Mouse (Mus musculus): ENCODE results near the gene Col6a6. TPM values are rescaled to one million over a fixed set of nuclear protein-coding genes. Genes with fewer than 3 reads are reported as not detected.
A peak's percentile ranks its signal among the peaks of the same experiment; 100 is the strongest.

Col6a6 gene
- total RNA-seq, 2 experiments from 2014 or later: 1.5 to 1.9 TPM

GRCm38 (mm10) chr9:105788203-105788602 lies 39.8 kb downstream of the Col6a6 start:
- DNase-seq: no peak
- no peak overlapping the region for H3K27ac ChIP-seq
- intact Hi-C loops (cut with DNase I): no loop called here
- no peak overlapping the region for H3K4me3 ChIP-seq
- no peak for TF ChIP-seq CTCF (IDR thresholded peaks at IDR 0.05)

GRCm38 (mm10) chr9:105787800-105788199 lies 40.2 kb downstream of the Col6a6 start:
- intact Hi-C loops (cut with DNase I): no loop called here
- no peak for TF ChIP-seq CTCF (IDR thresholded peaks at IDR 0.05)
- no peak overlapping the region for H3K4me3 ChIP-seq
- no peak overlapping the region for H3K27ac ChIP-seq
- DNase-seq: no peak

- no peak for TF ChIP-seq CTCF (IDR thresholded peaks at IDR 0.05)
- Histone ChIP-seq H3K4me3 (no peak overlapping the region), H3K27ac (no peak overlapping the region)
- intact Hi-C loops (cut with DNase I): no loop called here
- DNase-seq: no peak
Measured at GRCm38 (mm10) chr9:105784026-105784425, 43.9 kb downstream of the Col6a6 start.

- DNase-seq: no peak
- Histone ChIP-seq H3K4me3 (no peak overlapping the region), H3K27ac (no peak overlapping the region)
- TF ChIP-seq CTCF (IDR thresholded peaks at IDR 0.05): no peak
- intact Hi-C loops (cut with DNase I): no loop called here
Measured at GRCm38 (mm10) chr9:105780696-105781095, 47.3 kb downstream of the Col6a6 start.

- no peak overlapping the region for H3K27ac ChIP-seq
- DNase-seq: no peak
- TF ChIP-seq CTCF (IDR thresholded peaks at IDR 0.05): no peak
- no peak overlapping the region for H3K4me3 ChIP-seq
- intact Hi-C loops (cut with DNase I): no loop called here
Measured at GRCm38 (mm10) chr9:105778741-105779140, 49.2 kb downstream of the Col6a6 start.

GRCm38 (mm10) chr9:105774878-105775277 lies 53.1 kb downstream of the Col6a6 start:
- intact Hi-C loops (cut with DNase I): no loop called here
- Histone ChIP-seq H3K4me3 (no peak overlapping the region), H3K27ac (no peak overlapping the region)
- TF ChIP-seq CTCF (IDR thresholded peaks at IDR 0.05): no peak
- peak; percentile 57 for DNase-seq

- no peak overlapping the region for H3K27ac ChIP-seq
- no peak overlapping the region for H3K4me3 ChIP-seq
- DNase-seq: no peak
- no peak for TF ChIP-seq CTCF (IDR thresholded peaks at IDR 0.05)
- intact Hi-C loops (cut with DNase I): no loop called here
Measured at GRCm38 (mm10) chr9:105774321-105774720, 53.6 kb downstream of the Col6a6 start.

GRCm38 (mm10) chr9:105771380-105771779 lies 56.6 kb downstream of the Col6a6 start:
- TF ChIP-seq CTCF (IDR thresholded peaks at IDR 0.05): no peak
- H3K27ac ChIP-seq: no peak overlapping the region
- no peak overlapping the region for H3K4me3 ChIP-seq
- no peak for DNase-seq
- intact Hi-C loops (cut with DNase I): no loop called here

- Histone ChIP-seq H3K27ac (no peak overlapping the region), H3K4me3 (no peak overlapping the region)
- intact Hi-C loops (cut with DNase I): no loop called here
- no peak for DNase-seq
- no peak for TF ChIP-seq CTCF (IDR thresholded peaks at IDR 0.05)
Measured at GRCm38 (mm10) chr9:105770690-105771089, 57.3 kb downstream of the Col6a6 start.

- DNase-seq: no peak
- intact Hi-C loops (cut with DNase I): no loop called here
- no peak for TF ChIP-seq CTCF (IDR thresholded peaks at IDR 0.05)
- Histone ChIP-seq H3K4me3 (no peak overlapping the region), H3K27ac (no peak overlapping the region)
Measured at GRCm38 (mm10) chr9:105765891-105766290, 62.1 kb downstream of the Col6a6 start.

GRCm38 (mm10) chr9:105764681-105765080 lies 63.3 kb downstream of the Col6a6 start:
- intact Hi-C loops (cut with DNase I): no loop called here
- TF ChIP-seq CTCF (IDR thresholded peaks at IDR 0.05): no peak
- no peak overlapping the region for H3K27ac ChIP-seq
- H3K4me3 ChIP-seq: no peak overlapping the region
- no peak for DNase-seq

- no peak for TF ChIP-seq CTCF (IDR thresholded peaks at IDR 0.05)
- intact Hi-C loops (cut with DNase I): no loop called here
- Histone ChIP-seq H3K4me3 (no peak overlapping the region), H3K27ac (no peak overlapping the region)
- DNase-seq: no peak
Measured at GRCm38 (mm10) chr9:105764127-105764526, 63.8 kb downstream of the Col6a6 start.

GRCm38 (mm10) chr9:105763625-105764024 lies 64.3 kb downstream of the Col6a6 start:
- Histone ChIP-seq H3K27ac (no peak overlapping the region), H3K4me3 (no peak overlapping the region)
- intact Hi-C loops (cut with DNase I): no loop called here
- DNase-seq: no peak
- TF ChIP-seq CTCF (IDR thresholded peaks at IDR 0.05): no peak

GRCm38 (mm10) chr9:105762274-105762673 lies 65.7 kb downstream of the Col6a6 start:
- H3K27ac ChIP-seq: no peak overlapping the region
- H3K4me3 ChIP-seq: no peak overlapping the region
- intact Hi-C loops (cut with DNase I): no loop called here
- no peak for DNase-seq
- TF ChIP-seq CTCF (IDR thresholded peaks at IDR 0.05): no peak

- intact Hi-C loops (cut with DNase I): no loop called here
Measured at GRCm38 (mm10) chr9:105758861-105759260, 69.1 kb downstream of the Col6a6 start.

More at GRCm38 (mm10) chr9:105758861-105759260, 69.1 kb downstream of the Col6a6 start:
- no peak for TF ChIP-seq CTCF (IDR thresholded peaks at IDR 0.05)
- Histone ChIP-seq H3K27ac (peak overlapping the region; percentile 35; the same call in 1 of the 2 replicates), H3K4me3 (no peak overlapping the region)
- DNase-seq: no peak

All from gastrocnemius, adult 2 months (tissue).